ENCODE assay signal across 8 mouse cellular contexts in genomic region chr11:51756352-51756771, GRCm38 (mm10). TPM values are rescaled to one million over a fixed set of nuclear protein-coding genes. Genes with fewer than 3 reads are reported as not detected.
DNase-seq lines count a peak whose midpoint lies in the region; ATAC-seq and TF ChIP-seq lines count a peak whose summit lies in the region.

No protein-coding gene starts in this region.

- H3K4me3 ChIP-seq in cerebellum, adult 2 months (replicated peaks; ENCODE audit: insufficient read depth, low read depth, low read length) = peak overlapping the region; percentile 95
- peak overlapping the region; percentile 96 for H3K4me3 ChIP-seq in forebrain, postnatal 0 days (ENCODE audit: low read depth, low read length)
- peak overlapping the region; percentile 99 for H3K4me3 ChIP-seq in lung, embryonic 14.5 days (ENCODE audit: low read depth, low read length)

- H3K9me3 ChIP-seq in forebrain, postnatal 0 days (ENCODE audit: low read length) = no peaks in the 10 kb centered on the region
- H3K9me3 ChIP-seq in lung, embryonic 14.5 days (ENCODE audit: low read depth, low read length) = no peaks in the 10 kb centered on the region

- DNase-seq in MEL-GATA-1-ER (ENCODE audit: extremely low read depth, low read depth) = peak; percentile 64
- DNase-seq in cerebellum, adult 2 months = peak; percentile 92 to 94
- peak; percentile 89 for DNase-seq in forebrain, postnatal 0 days
- peak; percentile 95 for DNase-seq in heart, postnatal 4 days
- peak; percentile 84 to 88 for DNase-seq in layer of hippocampus, adult 8-10 months (ENCODE audit: low spot score in 2 of 2)
- DNase-seq in lung, embryonic 14.5 days = peak; percentile 94
- DNase-seq in testis, postnatal 14 days (ENCODE audit: low spot score) = peak; percentile 92

- under 1% methylated on average over 41 of the region's 41 CpGs for WGBS in cerebellum, adult 2 months
- under 1% methylated on average over 41 of the region's 41 CpGs for whole genome bisulfite sequencing in forebrain, postnatal 0 days
- WGBS in lung, embryonic 14.5 days = under 1% methylated on average over 41 of the region's 41 CpGs

- no peaks in the 10 kb centered on the region for H3K36me3 ChIP-seq in forebrain, postnatal 0 days (ENCODE audit: insufficient read depth)
- H3K36me3 ChIP-seq in lung, embryonic 14.5 days (ENCODE audit: insufficient read depth) = no peaks in the 10 kb centered on the region

- no peaks in the 10 kb centered on the region; the same call in 1 of the 2 replicates for H3K4me1 ChIP-seq in cerebellum, adult 2 months (ENCODE audit: control insufficient read depth, insufficient read depth, low read length)
- H3K4me1 ChIP-seq in forebrain, postnatal 0 days (ENCODE audit: insufficient read depth) = peaks cover 8% of the 10 kb centered on the region; the same call in 1 of the 2 replicates
- H3K4me1 ChIP-seq in lung, embryonic 14.5 days (ENCODE audit: insufficient read depth) = peaks cover 3% of the 10 kb centered on the region; the same call in 1 of the 2 replicates

- TF ChIP-seq POLR2A in cerebellum, adult 2 months (IDR thresholded peaks at IDR 0.05; ENCODE audit: borderline replicate concordance, insufficient read depth, low read length) = peak; percentile 57

- peak overlapping the region; percentile 94 for H3K27ac ChIP-seq in cerebellum, adult 2 months (ENCODE audit: insufficient read depth, low read length)
- peak overlapping the region; percentile 76 for H3K27ac ChIP-seq in forebrain, postnatal 0 days (ENCODE audit: low read depth, low read length)
- H3K27ac ChIP-seq in lung, embryonic 14.5 days (ENCODE audit: low read depth) = peak overlapping the region; percentile 70

- H3K4me2 ChIP-seq in forebrain, postnatal 0 days (ENCODE audit: low read depth) = peak overlapping the region; percentile 77
- peak overlapping the region; percentile 91 for H3K4me2 ChIP-seq in lung, embryonic 14.5 days

- ATAC-seq in forebrain, postnatal 0 days = peak; percentile 99
- ATAC-seq in lung, embryonic 14.5 days (ENCODE audit: insufficient read depth) = peak; percentile 98
- peak; percentile 93 for ATAC-seq in neutrophil, adult 5-6 weeks (ENCODE audit: extremely low read depth, insufficient number of reproducible peaks, low FRiP score, poor library complexity, severe bottlenecking)

- peak overlapping the region; percentile 89 for H3K9ac ChIP-seq in forebrain, postnatal 0 days
- peak overlapping the region; percentile 93 for H3K9ac ChIP-seq in lung, embryonic 14.5 days

- H3K27me3 ChIP-seq in cerebellum, adult 2 months (ENCODE audit: control insufficient read depth, insufficient read depth, low read length) = no peaks in the 10 kb centered on the region
- H3K27me3 ChIP-seq in forebrain, postnatal 0 days (ENCODE audit: insufficient read depth, low read length) = no peaks in the 10 kb centered on the region
- no peaks in the 10 kb centered on the region for H3K27me3 ChIP-seq in lung, embryonic 14.5 days (ENCODE audit: insufficient read depth, low read length)

- TF ChIP-seq CTCF in cerebellum, adult 2 months (IDR thresholded peaks at IDR 0.05; ENCODE audit: borderline replicate concordance, insufficient read depth, low read depth, low read length) = no peak
- no peak for TF ChIP-seq CTCF in forebrain, postnatal 0 days (IDR thresholded peaks at IDR 0.05; ENCODE audit: low read depth)
- TF ChIP-seq CTCF in lung, embryonic 14.5 days (IDR thresholded peaks at IDR 0.05; ENCODE audit: low read depth) = no peak

RNA-seq across cellular contexts. Expression of gene Sec24a, which starts 7.1 kb away (rescaled TPM):
- polyA plus RNA-seq in cerebellum, adult 2 months (2012; rRNA removed) = 11.0 and 12.3 TPM in 2 replicates
- 9.7 and 12.6 TPM in 2 replicates for total RNA-seq in forebrain, postnatal 0 days (2014; rRNA removed)
- polyA plus RNA-seq in forebrain, postnatal 0 days (2015; fragmentation: Nextera tagmentation; extraction: Ambion mirVana) = 5.2 and 9.3 TPM in 2 replicates
- 10 to 100 TPM; 23.0 to 23.7 TPM for total RNA-seq in heart, postnatal 4 days (2021)
- total RNA-seq in layer of hippocampus, adult 8-10 months (2022) = 10 to 100 TPM; 19.4 to 23.8 (median 20.5) TPM
- polyA plus RNA-seq in lung, embryonic 14.5 days (2014; fragmentation: Nextera tagmentation; extraction: Ambion mirVana) = 16.3 and 16.8 TPM in 2 replicates
- total RNA-seq in neutrophil, adult 5-6 weeks (2017) = 9.9 and 10.7 TPM in 2 replicates

RNA-seq across cellular contexts. Expression of gene Sar1b, which starts 7.1 kb away (rescaled TPM):
- 93.3 and 95.1 TPM in 2 replicates for polyA plus RNA-seq in cerebellum, adult 2 months (2012; rRNA removed)
- total RNA-seq in forebrain, postnatal 0 days (2014; rRNA removed) = 114 and 147 TPM in 2 replicates
- 221 and 234 TPM in 2 replicates for polyA plus RNA-seq in forebrain, postnatal 0 days (2015; fragmentation: Nextera tagmentation; extraction: Ambion mirVana)
- 10 to 100 TPM; 93.6 to 95.8 TPM for total RNA-seq in heart, postnatal 4 days (2021)
- 10 to 100 TPM; 67.5 to 74.9 (median 70.7) TPM for total RNA-seq in layer of hippocampus, adult 8-10 months (2022)
- polyA plus RNA-seq in lung, embryonic 14.5 days (2014; fragmentation: Nextera tagmentation; extraction: Ambion mirVana) = 105 and 109 TPM in 2 replicates
- total RNA-seq in neutrophil, adult 5-6 weeks (2017) = 20.6 and 26.4 TPM in 2 replicates

Comparison
In these comparisons a context has a peak if more than half of its experiments do, and no peak if none do; other contexts are left out.
1. Peak in every context shown above with its lines: DNase-seq, ATAC-seq, H3K4me3 ChIP-seq and H3K27ac ChIP-seq.